Mouse (Mus musculus): Measurements from ENCODE around the gene Gm4969. TPM values are rescaled to one million over a fixed set of nuclear protein-coding genes. Genes with fewer than 3 reads are reported as not detected.

Gene Gm4969
- polyA plus RNA-seq, 1 experiment = 16.4 TPM

- Histone ChIP-seq H3K4me3 (ENCODE audit: control insufficient read depth, low read depth, low read length) (no peak overlapping the region), H3K36me3 (ENCODE audit: control insufficient read depth, insufficient read depth, low read length) (no peaks in the 10 kb centered on the region), H3K27me3 (ENCODE audit: control insufficient read depth, insufficient read depth, low read length) (no peaks in the 10 kb centered on the region), H3K27ac (ENCODE audit: control insufficient read depth, insufficient read depth, low read depth, low read length) (no peak overlapping the region), H3K4me1 (ENCODE audit: control insufficient read depth, insufficient read depth, low read length) (peaks cover 10% of the 10 kb centered on the region)
- TF ChIP-seq POLR2A (IDR thresholded peaks at IDR 0.05; ENCODE audit: control insufficient read depth, low read depth, low read length) (no peak), CTCF (IDR thresholded peaks at IDR 0.05; ENCODE audit: control insufficient read depth, insufficient read depth, insufficient replicate concordance, low read depth, low read length) (no peak)
Observed at GRCm38 (mm10) chr7:19049252-19049651, 68.9 kb downstream of the Gm4969 start.

Other genes starting within 250 kb of the Gm4969 start
- 0.14 TPM in 1 of 2 replicates, not detected in the other for gene Pglyrp1, start 247.0 kb downstream of the Gm4969 start, polyA plus RNA-seq (2012; rRNA removed)
- 23.8 and 26.8 TPM in 2 replicates for gene Ccdc61, start 208.0 kb downstream of the Gm4969 start, polyA plus RNA-seq (2012; rRNA removed)
- 2.4 TPM in 2 replicates for gene Nova2, start 192.5 kb downstream of the Gm4969 start, polyA plus RNA-seq (2012; rRNA removed)
- gene Nanos2, start 131.0 kb downstream of the Gm4969 start, polyA plus RNA-seq (2012; rRNA removed) = 0.08 and 0.10 TPM in 2 replicates
- gene Mypop, start 127.1 kb downstream of the Gm4969 start, polyA plus RNA-seq (2012; rRNA removed) = 35.6 and 42.9 TPM in 2 replicates
- 4.9 and 5.4 TPM in 2 replicates for gene Irf2bp1, start 114.3 kb downstream of the Gm4969 start, polyA plus RNA-seq (2012; rRNA removed)
- gene Foxa3, start 94.8 kb downstream of the Gm4969 start, polyA plus RNA-seq (2012; rRNA removed) = 2.1 and 2.3 TPM in 2 replicates
- gene Sympk, start 94.0 kb downstream of the Gm4969 start, polyA plus RNA-seq (2012; rRNA removed) = 196 and 222 TPM in 2 replicates
- gene Rsph6a, start 63.7 kb downstream of the Gm4969 start, polyA plus RNA-seq (2012; rRNA removed) = 226 and 241 TPM in 2 replicates
- 83.7 and 92.1 TPM in 2 replicates for gene Dmwd, start 42.1 kb downstream of the Gm4969 start, polyA plus RNA-seq (2012; rRNA removed)
- 75.3 and 91.2 TPM in 2 replicates for gene Dmpk, start 34.5 kb downstream of the Gm4969 start, polyA plus RNA-seq (2012; rRNA removed)
- gene Six5, start 23.8 kb downstream of the Gm4969 start, polyA plus RNA-seq (2012; rRNA removed) = 3.3 and 3.5 TPM in 2 replicates
- gene Fbxo46, start 1.5 kb upstream of the Gm4969 start, polyA plus RNA-seq (2012; rRNA removed) = 49.3 and 59.7 TPM in 2 replicates
- gene Qpctl, start 30.9 kb upstream of the Gm4969 start, polyA plus RNA-seq (2012; rRNA removed) = 12.7 and 13.5 TPM in 2 replicates
- gene Snrpd2, start 31.4 kb upstream of the Gm4969 start, polyA plus RNA-seq (2012; rRNA removed) = 135 and 140 TPM in 2 replicates
- gene Gipr, start 47.8 kb upstream of the Gm4969 start, polyA plus RNA-seq (2012; rRNA removed) = 20.9 and 24.3 TPM in 2 replicates
- 11.1 and 12.9 TPM in 2 replicates for gene Eml2, start 58.1 kb upstream of the Gm4969 start, polyA plus RNA-seq (2012; rRNA removed)
- gene Gpr4, start 94.2 kb upstream of the Gm4969 start, polyA plus RNA-seq (2012; rRNA removed) = 9.5 and 16.2 TPM in 2 replicates
- 13.6 and 14.5 TPM in 2 replicates for gene Opa3, start 110.0 kb upstream of the Gm4969 start, polyA plus RNA-seq (2012; rRNA removed)
- gene Vasp, start 153.4 kb upstream of the Gm4969 start, polyA plus RNA-seq (2012; rRNA removed) = 42.4 and 44.7 TPM in 2 replicates
- gene Ppm1n, start 161.7 kb upstream of the Gm4969 start, polyA plus RNA-seq (2012; rRNA removed) = 0.20 and 0.30 TPM in 2 replicates
- 15.6 and 17.4 TPM in 2 replicates for gene Rtn2, start 164.3 kb upstream of the Gm4969 start, polyA plus RNA-seq (2012; rRNA removed)
- 3.9 and 4.1 TPM in 2 replicates for gene Fosb, start 191.7 kb upstream of the Gm4969 start, polyA plus RNA-seq (2012; rRNA removed)
- 50.1 and 66.6 TPM in 2 replicates for gene Ercc1, start 226.4 kb upstream of the Gm4969 start, polyA plus RNA-seq (2012; rRNA removed)
- 2.8 and 3.2 TPM in 2 replicates for gene Cd3eap, start 241.1 kb upstream of the Gm4969 start, polyA plus RNA-seq (2012; rRNA removed)
- gene Ppp1r13l, start 241.4 kb upstream of the Gm4969 start, polyA plus RNA-seq (2012; rRNA removed) = 49.5 and 71.4 TPM in 2 replicates